Comparison of ENCODE assay signal across 8 mouse cellular contexts in the genomic region with DNA sequence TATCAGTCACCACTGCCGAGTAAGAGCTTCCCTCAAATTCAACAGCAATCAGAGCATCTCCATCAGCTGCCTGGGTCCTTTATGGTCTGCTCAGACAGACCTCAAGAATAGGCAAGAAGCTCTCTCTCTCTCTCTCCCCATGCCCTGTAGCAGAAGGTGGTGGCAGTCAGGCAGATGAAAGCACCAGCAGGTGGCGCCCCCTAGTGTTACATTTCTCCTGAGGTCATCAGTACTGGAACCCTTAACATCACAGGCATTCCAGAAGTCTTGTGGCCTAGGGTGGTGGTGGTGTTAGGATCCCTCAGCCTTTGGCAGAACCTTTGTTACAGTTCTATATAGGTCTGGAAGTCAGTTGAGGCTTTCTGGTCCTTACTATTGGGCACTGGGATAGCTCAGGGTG. TPM values are rescaled to one million over a fixed set of nuclear protein-coding genes. Genes with fewer than 3 reads are reported as not detected.
DNase-seq lines count a peak whose midpoint lies in the region; ATAC-seq lines count a peak whose summit lies in the region.

No protein-coding gene starts in this region.

- H3K4me3 ChIP-seq in hindbrain, embryonic 10.5 days = no peak overlapping the region
- H3K4me3 ChIP-seq in hindbrain, embryonic 13.5 days = no peak overlapping the region
- no peak overlapping the region for H3K4me3 ChIP-seq in limb, embryonic 15.5 days

- H3K27ac ChIP-seq in hindbrain, embryonic 10.5 days = no peak overlapping the region
- no peak overlapping the region for H3K27ac ChIP-seq in hindbrain, embryonic 13.5 days
- peak overlapping the region; percentile 61; the same call in 1 of the 2 replicates for H3K27ac ChIP-seq in limb, embryonic 15.5 days

- peaks cover 17% of the 10 kb centered on the region for H3K4me1 ChIP-seq in hindbrain, embryonic 10.5 days (replicated peaks)
- H3K4me1 ChIP-seq in hindbrain, embryonic 13.5 days (replicated peaks) = peaks cover 13% of the 10 kb centered on the region
- peaks cover 14% of the 10 kb centered on the region for H3K4me1 ChIP-seq in limb, embryonic 15.5 days

- H3K4me2 ChIP-seq in hindbrain, embryonic 13.5 days = no peak overlapping the region
- no peak overlapping the region for H3K4me2 ChIP-seq in limb, embryonic 15.5 days

- H3K36me3 ChIP-seq in hindbrain, embryonic 10.5 days = no peaks in the 10 kb centered on the region
- H3K36me3 ChIP-seq in hindbrain, embryonic 13.5 days = no peaks in the 10 kb centered on the region
- H3K36me3 ChIP-seq in limb, embryonic 15.5 days = no peaks in the 10 kb centered on the region

- no peak overlapping the region for H3K9ac ChIP-seq in hindbrain, embryonic 13.5 days
- H3K9ac ChIP-seq in limb, embryonic 15.5 days = no peak overlapping the region

- H3K9me3 ChIP-seq in hindbrain, embryonic 10.5 days = no peaks in the 10 kb centered on the region
- H3K9me3 ChIP-seq in hindbrain, embryonic 13.5 days = no peaks in the 10 kb centered on the region
- no peaks in the 10 kb centered on the region for H3K9me3 ChIP-seq in limb, embryonic 15.5 days

- no peak for ATAC-seq in hindbrain, embryonic 13.5 days (ENCODE audit: low FRiP score)
- ATAC-seq in limb, embryonic 15.5 days (ENCODE audit: insufficient number of reproducible peaks, low FRiP score, low TSS enrichment, low read depth) = no peak

- no peaks in the 10 kb centered on the region for H3K27me3 ChIP-seq in hindbrain, embryonic 10.5 days (ENCODE audit: insufficient read depth, poor library complexity, severe bottlenecking)
- H3K27me3 ChIP-seq in hindbrain, embryonic 13.5 days = no peaks in the 10 kb centered on the region
- H3K27me3 ChIP-seq in limb, embryonic 15.5 days = no peaks in the 10 kb centered on the region

- DNase-seq in hindbrain, embryonic 10.5 days (ENCODE audit: low spot score) = peak; percentile 53
- peak; percentile 22 for DNase-seq in urinary bladder, postnatal 25 days (ENCODE audit: low spot score)
- no peak for DNase-seq in urinary bladder, postnatal 10 days (ENCODE audit: low spot score)
- peak; percentile 61 to 72 for DNase-seq in cerebellum, postnatal 10 days
- DNase-seq in spleen, postnatal 10 days (ENCODE audit: low spot score in 2 of 2) = peak; percentile 26 to 73
- no peak for DNase-seq in ovary, postnatal 36 days (ENCODE audit: low spot score)

- WGBS in hindbrain, embryonic 10.5 days = 39% methylated on average over 2 of the region's 2 CpGs
- 33% methylated on average over 2 of the region's 2 CpGs for WGBS in hindbrain, embryonic 13.5 days
- 32% methylated on average over 2 of the region's 2 CpGs for WGBS in limb, embryonic 15.5 days

RNA-seq across cellular contexts. Expression of a gene that starts 4.8 kb away (rescaled TPM):
- 9.9 and 12.0 TPM in 2 replicates for polyA plus RNA-seq in hindbrain, embryonic 10.5 days (2016; fragmentation: Nextera tagmentation; extraction: Ambion mirVana)
- polyA plus RNA-seq in hindbrain, embryonic 13.5 days (2015; fragmentation: Nextera tagmentation; extraction: Ambion mirVana) = 12.8 and 13.8 TPM in 2 replicates
- 8.2 and 8.6 TPM in 2 replicates for polyA plus RNA-seq in limb, embryonic 15.5 days (2015; fragmentation: Nextera tagmentation; extraction: Ambion mirVana)

RNA-seq across cellular contexts. Expression of a gene that starts 43.6 kb away (rescaled TPM):
- polyA plus RNA-seq in hindbrain, embryonic 10.5 days (2016; fragmentation: Nextera tagmentation; extraction: Ambion mirVana) = 89.0 and 103 TPM in 2 replicates
- 125 and 126 TPM in 2 replicates for polyA plus RNA-seq in hindbrain, embryonic 13.5 days (2015; fragmentation: Nextera tagmentation; extraction: Ambion mirVana)
- 48.9 and 49.4 TPM in 2 replicates for polyA plus RNA-seq in limb, embryonic 15.5 days (2015; fragmentation: Nextera tagmentation; extraction: Ambion mirVana)

Comparison
In these comparisons a context has a peak if more than half of its experiments do, and no peak if none do; other contexts are left out.
1. DNase-seq: peak in hindbrain, embryonic 10.5 days (single experiment), urinary bladder, postnatal 25 days (single experiment), cerebellum, postnatal 10 days (2 of 2) and spleen, postnatal 10 days (2 of 2); none in urinary bladder, postnatal 10 days (single experiment) and ovary, postnatal 36 days (single experiment).